Mouse (Mus musculus) monocyte, adult 2 months (primary cell): ENCODE data around the gene Hsd11b1.

ENCODE experiments used
- DNase-seq, 2 experiments: peaks; one replicate each; pipeline ENCODE4 v3.0.0; 2022; ENCODE audit warnings: low spot score in 2 of 2, low read depth in 1 of 2

Gene Hsd11b1

DNA sequence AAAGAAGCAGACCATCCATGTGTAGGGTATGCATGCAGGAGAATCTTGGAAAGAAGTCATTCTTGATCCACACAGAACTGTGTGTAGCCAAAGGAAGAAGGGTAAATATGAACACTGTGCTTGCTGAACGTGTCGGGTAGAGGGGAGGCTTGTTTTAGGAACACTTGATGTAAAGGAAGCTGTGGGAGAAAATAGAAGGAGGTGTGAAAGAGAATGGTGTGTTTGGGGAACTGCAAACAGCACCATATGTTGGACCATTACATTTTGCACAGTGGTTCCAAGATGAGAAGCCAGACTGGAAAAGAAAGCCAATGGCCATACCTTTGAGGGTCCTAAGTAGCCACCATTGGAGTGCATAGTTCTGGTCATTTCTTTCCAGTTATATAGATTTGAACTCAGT lies 13.8 kb downstream of the Hsd11b1 start:
- no peak for DNase-seq

DNA sequence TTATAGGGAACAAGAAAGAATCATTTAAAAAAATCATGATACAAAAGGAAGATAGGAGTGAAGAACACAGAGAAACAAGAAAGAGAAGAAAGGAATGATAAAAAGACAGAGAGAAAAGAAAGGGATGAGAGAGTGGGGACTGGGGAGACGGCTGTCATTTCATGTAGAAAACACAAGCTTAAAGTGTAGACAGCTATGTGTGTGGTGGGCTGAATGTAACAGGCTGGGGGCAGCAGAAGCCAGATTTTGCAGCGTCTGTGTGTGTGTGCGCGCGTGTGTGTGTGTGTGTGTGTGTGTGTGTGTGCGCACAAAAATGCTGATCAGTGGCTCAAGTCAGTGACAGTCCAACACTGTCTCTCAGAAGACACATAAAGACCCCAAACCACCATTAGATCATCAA lies 19.6 kb downstream of the Hsd11b1 start:
- DNase-seq = no peak

DNA sequence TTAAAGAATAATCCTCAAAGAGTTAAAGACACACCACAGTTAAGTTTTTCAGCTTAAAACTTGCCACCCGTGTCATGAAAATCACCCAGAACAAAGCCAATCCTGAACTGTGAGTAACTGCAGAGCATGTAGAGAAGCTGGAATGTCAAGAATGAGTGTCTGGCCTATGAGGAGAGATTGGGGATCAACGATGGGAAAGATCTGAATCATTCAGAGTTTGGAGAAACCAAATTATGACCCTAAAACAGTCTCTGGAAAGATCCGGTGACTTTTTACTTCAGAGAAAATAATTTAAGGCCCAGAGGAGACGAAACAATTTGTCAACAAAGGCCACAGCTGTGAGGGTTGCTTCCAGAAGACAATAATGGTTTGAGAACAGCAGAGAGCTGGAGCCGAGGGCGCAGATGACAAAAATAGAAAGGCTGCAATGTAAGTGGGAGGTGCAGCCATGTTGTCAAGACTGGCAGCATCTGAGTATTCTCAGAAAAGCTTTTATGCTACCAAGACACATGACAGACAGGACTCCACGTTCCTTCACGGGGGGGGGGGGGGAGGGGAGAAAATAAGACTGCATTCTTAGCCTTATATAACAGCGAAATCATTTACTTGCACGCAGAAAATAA lies 20.2 kb downstream of the Hsd11b1 start:
- DNase-seq = no peak

DNA sequence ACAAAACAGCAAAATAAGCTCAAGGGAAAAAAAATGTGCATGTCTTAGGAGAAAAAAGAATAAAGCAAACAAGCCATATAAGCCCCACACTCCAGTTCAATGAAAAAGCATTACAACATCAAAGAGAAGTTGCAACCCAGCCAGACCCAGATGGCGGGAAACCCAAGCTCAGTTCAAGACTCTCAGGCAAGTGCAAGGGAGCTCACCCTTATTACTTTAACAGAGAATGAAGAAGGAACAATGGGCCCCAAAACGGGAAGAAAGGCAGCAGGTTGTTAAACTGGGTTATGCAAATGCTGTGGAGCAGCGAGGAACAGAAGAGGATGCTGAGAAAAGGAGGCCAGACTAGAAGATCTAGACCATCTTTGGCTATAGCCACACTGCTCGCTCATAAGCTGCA lies 21.0 kb downstream of the Hsd11b1 start:
- DNase-seq = peak; percentile 29 to 42

DNA sequence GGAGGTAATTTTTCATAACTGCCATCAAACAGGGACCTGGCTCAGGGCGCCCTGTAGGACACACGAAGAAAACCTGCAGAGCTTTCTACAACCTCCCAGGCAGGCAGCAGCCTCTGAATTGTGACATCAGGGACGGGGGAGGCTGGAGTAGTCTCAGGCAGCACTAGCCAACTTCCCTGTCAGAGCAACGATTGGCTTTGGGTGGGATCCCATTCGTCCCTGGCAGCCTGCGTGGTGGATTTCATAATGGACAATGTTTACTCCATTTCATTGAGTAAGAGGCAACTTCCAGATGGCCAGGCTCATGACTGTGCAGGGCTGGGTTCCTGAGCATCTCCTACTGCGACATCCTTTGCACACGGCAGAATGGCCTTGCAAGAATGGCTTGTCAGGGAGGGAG lies 21.6 kb downstream of the Hsd11b1 start:
- DNase-seq = peak; percentile 75 to 85

DNA sequence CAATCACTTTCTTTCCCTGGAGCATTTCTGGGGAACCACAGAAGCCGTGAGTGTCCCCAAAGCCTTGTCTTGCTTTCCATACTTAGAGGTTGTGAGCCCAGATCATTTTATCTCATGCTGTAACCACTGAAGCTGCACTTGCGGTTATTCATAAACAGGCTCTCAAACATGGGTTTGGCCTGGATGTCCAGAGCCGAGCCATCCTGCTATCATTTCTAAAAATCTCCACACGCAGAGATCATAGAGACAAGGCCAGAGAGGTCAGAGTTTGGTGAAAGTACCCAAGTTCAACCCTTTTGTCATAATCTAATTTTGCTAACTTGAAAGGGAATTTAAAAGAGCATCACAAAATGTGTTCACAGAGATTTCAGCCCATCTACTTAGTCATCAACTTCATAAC lies 22.4 kb downstream of the Hsd11b1 start:
- no peak for DNase-seq

DNA sequence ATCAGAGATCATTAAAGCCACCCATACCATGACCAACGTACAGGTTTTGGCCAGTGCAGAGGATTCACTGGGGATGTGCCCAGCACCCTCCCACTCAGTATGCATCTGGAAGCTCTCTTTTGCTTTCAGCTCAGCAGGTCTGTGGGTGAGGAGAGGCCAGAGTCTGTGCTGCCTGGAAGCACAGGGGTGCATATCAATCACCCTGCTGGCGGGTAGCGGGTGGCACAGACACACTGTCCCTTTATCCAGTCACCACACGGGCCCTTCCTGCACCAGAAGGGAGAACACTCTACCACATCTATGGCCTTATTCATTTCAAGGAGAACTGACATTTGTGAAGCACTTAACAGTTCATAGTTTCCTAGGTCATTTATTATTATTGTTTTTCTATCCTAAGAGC lies 25.4 kb downstream of the Hsd11b1 start:
- DNase-seq = no peak

DNA sequence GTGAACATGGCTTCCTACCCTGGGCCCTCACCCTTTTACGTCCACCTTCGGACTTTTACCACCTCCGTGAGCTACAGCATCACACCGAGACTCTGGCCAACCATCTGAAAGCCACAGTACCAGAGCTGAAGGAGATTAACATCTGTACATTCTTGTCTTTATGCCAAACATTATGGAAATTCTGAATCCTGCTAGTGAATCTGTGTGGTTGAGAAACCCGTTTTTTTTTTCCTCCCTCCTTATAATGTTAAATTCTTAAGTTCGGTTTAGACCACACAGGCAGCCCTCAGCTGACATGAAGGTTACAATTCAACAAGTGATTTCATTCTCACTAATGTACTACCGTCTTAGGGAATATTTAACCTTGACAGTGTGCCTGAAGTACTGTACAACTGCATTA lies 28.9 kb downstream of the Hsd11b1 start:
- no peak for DNase-seq

DNA sequence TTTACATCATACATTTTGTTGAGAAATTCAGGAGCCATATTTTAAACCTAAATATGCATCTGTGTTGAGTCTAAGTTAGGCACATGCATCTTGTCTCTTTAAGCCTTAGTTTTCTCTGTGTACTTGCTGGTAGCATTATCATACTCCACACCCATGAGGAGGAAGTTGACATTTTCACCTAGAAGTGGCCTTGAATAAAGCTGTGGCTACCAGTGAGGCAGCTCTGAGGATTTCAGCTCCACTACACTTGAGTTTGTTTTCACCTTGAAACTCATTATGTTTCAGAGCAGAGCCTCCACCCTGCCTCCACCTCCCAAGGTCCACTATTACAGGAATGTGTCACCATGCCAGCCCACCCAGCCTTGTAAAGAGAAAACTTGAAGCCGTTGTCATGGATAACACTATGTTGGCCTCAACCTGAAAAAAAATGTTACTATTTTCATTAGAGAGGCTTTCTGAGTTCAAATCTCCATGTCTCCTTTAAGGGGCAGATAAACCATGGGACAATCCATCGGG lies 29.7 kb downstream of the Hsd11b1 start:
- no peak for DNase-seq

DNA sequence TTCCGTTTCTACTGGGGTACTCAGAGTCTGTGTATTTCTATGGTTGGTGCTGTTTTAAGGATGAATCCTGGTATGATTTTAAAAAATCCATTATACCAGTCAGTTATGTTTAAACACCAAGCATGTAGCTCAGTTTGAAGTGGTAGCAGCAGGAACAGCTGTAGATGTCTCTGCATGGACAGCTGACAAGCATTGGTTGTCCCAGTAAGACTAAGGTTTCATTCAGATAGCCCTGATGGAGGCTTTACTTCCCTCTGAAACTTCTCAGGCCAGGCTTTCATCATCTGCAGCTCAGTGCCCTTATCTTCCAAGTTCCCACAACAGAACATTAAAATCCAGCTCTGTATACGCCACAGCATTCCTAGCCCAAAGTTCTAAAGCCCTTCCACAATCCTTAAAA lies 31.1 kb downstream of the Hsd11b1 start:
- no peak for DNase-seq

DNA sequence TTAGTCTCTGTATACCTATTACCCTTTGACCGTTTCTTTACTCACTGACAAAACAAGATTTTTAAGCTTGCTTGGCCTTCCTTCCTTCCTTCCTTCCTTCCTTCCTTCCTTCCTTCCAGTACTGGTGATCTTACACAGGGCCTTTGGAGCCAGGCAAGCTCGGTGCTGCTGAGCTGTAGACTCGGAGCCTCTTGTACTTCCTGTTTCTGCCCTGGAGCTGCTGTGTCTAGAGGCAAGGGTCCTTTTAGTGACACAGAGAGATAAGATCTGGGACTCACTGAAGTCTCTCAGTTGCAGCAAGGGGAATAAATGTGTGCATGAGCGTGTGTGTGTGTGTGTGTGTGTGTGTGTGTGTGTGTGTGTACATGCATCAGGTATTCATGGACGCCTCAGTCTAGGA lies 32.9 kb downstream of the Hsd11b1 start:
- DNase-seq = no peak

DNA sequence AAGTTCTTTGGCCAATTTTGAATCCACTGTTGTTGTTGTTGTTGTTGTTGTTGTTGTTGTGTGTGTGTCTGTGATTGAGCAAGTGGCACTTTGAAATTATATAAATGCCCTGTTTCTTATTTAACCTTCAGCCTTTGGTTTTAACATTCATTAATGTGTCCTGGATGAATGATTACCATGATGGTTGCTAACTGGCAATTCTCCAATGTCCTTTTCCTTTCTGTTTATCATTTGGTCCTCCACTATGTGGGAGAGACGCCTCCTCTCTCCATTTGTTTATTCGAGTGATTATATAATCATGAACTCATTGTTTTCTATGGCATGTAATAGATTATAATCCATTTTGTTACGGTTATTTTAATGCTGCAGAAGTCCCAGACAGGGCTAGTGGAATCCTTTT lies 33.3 kb downstream of the Hsd11b1 start:
- DNase-seq = no peak

DNA sequence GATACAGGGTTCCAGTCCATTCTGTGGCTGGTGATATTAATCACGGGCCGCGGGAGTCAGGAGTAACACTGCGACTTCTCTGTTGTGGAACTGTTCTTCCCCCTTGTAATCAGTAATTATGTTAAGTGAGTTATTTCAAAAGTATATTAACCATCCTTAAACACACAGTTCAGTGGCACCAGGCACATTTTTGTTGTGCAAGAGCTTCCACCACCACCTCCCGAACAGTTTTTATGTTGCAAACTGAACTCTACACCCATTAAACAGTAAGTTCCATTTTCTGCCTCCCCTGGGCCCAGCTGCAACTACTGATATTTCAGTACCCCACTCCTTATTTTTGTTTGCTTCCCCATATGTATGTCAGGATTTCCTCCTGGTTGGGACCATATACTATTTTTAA lies 34.3 kb downstream of the Hsd11b1 start:
- no peak for DNase-seq

DNA sequence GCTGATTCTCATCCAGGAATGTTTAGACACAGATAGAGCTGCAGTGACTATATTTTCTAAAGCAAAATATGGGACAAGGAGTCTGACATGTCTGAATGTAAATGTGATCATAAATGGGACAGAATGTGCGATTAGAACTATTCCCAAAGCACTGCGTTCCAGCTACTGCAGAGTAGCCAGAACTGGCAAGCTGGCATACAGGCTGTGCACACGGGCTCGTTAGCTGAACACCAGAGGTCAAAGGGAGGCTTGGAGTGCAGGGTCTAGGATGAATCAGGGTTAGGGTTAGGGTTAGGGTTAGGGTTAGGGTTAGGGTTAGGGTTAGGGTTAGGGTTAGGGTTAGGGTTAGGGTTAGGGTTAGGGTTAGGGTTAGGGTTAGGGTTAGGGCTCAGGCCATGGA lies 36.3 kb downstream of the Hsd11b1 start:
- DNase-seq = no peak

DNA sequence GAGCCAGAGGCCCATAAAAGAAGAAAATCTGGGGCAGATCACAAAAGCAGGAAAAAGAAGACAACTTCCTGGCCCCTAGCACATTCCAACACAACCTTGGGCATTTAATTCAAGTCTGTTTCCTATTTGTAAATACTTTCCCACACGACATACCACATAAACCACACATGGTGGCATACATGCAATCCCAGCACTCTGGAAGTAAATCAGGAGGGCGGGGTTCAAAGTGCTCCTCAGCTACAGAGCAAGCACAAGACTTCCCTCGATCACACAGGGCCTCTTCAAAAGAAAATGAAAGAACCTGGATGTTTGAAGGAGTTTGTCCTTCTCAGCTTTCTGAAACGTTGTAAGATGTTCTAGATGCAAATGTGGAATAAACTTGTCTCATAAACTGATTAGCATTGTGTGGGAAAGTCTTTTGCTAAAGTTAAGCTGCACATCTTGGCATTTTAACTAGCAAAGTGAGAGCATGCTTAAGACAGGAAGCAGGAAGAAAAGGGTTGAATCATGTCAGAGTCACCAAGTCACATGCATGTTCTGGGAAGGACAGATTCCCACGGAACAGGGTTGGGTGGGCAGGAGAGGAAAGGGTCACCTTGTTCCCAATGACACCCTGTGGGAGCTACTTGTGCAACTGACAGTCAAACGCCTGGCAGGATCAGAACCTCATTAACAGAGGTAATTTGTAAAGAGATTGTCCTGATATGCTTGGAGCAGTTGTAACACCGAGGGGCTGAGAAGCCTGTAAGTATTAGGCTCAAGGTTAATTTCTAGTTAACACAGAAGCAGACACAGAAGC lies 37.0 kb downstream of the Hsd11b1 start:
- DNase-seq = no peak

DNA sequence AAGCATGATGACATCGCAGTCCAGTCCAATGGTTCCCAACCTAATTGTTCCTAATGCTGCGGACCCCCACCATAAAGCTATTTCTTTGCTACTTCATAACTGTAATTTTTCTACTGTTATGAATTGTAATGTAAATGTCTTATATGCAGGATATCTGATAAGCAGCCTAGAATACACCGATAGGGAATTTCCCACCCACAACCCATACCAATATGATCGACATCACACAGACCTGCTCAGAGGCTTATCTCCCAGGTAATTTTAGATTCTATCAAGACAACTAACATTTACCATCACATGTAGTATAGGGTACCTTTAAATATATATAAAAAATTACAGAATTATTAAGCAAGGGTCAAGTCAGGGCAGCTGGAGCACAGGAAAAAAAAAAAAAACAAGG lies 37.8 kb downstream of the Hsd11b1 start:
- no peak for DNase-seq

DNA sequence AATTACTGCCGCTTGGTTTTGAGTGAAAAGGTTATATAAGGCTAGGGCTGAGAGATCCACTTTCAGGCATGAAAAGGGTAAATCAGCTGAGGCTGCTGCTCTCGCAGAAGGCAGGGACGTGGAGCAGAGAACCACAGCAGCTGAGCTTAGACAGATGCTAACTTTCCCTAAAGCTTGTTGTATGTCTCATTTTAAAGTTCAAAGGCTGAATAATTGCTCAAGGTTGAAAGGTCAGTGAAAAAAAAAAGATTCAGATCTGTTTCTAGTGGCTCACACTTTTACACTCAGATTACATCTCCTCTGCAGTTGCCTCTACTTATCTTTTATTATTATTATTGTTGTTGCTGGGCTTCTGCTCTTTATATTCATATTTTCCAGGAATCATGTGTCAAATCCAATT lies 38.3 kb downstream of the Hsd11b1 start:
- DNase-seq = no peak

DNA sequence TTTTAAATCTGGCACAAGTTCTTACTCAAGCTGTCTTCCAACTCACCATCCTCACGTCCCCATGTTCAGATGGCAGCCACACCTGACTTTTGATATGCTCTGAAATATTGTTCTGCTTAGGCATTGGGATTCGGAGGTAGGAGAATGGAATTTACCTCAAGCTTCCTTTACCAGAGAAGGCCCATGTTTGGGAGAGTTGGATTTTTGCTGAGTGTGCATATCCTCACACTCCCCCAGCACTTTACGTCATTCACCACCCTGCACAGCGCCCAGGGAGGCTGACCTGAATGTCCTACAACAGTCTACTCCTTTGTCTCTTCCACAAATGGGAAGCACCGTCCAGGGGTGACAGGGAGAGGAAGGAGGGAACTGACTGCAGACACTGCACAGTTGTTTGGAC lies 43.5 kb downstream of the Hsd11b1 start:
- DNase-seq = no peak

DNA sequence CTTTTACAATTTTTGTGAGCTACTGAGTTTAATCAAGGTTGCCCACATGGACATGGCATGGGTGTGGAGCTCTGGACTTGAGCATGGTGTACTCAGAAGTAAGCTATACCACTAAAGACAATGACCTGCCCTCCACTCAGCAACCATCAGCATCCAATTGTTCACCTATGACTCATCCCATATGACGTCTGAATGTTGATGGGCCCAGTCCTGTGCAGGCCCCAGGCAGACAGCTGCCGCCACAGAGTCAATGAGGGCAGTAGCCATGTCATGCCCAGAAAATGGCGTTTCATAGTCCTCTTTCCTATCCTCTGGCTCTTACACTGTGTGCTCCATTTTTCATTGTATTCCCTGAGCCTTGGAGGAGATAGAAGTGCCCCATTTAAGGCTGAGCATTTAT lies 47.9 kb downstream of the Hsd11b1 start:
- no peak for DNase-seq

DNA sequence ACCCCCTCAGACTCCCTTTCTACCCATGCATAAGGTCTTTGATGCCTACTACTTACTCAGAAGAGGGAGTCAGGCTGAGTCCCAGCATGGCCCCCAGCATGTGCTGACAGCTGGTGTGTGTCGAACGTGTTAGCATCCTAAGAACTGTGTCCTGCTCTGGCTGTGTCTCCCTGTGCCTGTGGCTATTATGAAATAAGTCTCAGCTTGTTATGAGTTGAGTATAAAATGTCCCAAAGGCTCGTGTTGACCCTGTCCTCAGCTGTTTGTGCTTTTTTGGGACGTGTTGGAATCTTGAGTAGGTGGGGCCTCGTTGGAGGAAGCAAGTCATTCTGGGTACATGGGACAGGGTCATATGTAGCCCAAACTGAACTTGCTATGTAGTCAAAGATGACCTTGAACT lies 49.8 kb downstream of the Hsd11b1 start:
- no peak for DNase-seq

DNA sequence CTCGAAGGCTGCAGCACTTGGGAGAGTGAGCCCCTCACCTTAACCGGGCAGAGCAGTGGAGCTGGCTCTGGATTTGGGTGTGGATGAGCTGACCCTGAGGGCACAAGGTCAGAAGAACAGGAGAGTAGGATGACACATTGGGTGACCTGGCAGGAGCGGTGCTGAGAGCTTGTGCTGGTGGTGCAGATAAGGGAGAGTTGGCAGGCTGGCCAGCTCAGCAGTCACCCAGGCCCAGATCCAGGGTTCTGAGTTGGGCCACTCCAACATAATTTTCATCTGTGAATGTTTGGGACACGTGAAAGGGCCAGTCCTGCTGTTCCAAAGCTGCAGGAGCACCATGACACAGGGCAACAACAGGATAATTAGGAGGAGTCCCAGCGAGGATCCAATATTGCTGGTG lies 52.5 kb downstream of the Hsd11b1 start:
- DNase-seq = no peak

DNA sequence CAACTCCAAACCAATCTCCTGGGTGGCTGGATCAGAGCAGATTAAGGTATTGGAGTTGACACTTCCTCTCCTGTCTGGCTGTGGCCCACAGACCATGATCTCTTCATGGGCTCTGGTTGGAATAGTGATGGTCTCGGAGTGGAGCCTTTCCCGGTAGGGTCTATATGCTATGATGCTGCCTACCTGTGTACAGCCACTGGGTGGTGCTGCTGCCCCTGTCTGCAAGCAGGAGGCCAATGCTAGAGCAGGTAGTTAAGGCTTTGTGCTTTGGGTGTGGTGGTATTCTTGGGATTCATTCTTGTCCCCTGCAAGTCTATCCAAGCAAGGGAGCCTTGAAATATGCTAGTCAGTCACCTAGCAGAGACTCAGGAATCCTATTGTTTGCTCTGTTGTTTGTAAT lies 55.7 kb downstream of the Hsd11b1 start:
- DNase-seq = peak in 1 of 2 experiments; percentile 19

DNA sequence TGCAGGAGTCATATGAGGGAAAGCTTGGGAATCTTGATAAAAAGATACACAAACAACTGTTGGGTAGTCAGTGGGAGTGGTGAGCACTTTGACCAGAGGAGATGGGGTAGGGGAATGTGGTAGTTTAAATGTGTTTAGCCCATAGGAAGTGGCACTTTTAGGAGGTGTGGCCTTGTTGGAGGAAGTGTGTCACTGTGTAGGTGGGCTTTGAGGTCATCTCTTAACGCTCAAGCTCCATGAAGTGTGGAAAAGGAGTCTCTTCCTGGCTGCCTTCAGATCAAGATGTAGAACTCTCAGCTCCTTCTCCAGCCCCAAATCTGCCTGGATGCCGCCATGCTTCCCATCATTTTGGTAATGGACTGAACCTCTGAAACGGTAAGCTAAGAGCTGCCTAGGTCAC lies 56.4 kb downstream of the Hsd11b1 start, which contains the start of gene Lamb3:
Gene Lamb3, plus strand, starts transcription at position 197 of the 400 bp plus-strand sequence.
- DNase-seq = no peak
